Mouse (Mus musculus): ENCODE results near the gene Gm10382. TPM values are rescaled to one million over a fixed set of nuclear protein-coding genes. Genes with fewer than 3 reads are reported as not detected.
"Not testable (repeated sequence)": the region's sequence is repeated elsewhere in the genome, so short reads cannot be mapped to it uniquely, and the experiment has no call there.

The Gm10382 gene
- polyA plus RNA-seq, 1 experiment from 2014 or later = 0.36 TPM

GRCm38 (mm10) chr5:125407910-125408575 lies 18.9 kb downstream of the Gm10382 start:
- ATAC-seq (ENCODE audit: low read depth) = no peak
- H3K27ac ChIP-seq (ENCODE audit: low read length) = peak overlapping the region; percentile 18; the same call in 1 of the 2 replicates
- H3K9ac ChIP-seq (ENCODE audit: low read length) = no peak overlapping the region
- 70% methylated on average over 14 of the region's 14 CpGs for WGBS
- H3K4me3 ChIP-seq (ENCODE audit: low read length) = no peak overlapping the region
- peaks cover 16% of the 10 kb centered on the region for H3K4me1 ChIP-seq (replicated peaks; ENCODE audit: control insufficient read depth, insufficient read depth, low read length)
- no peaks in the 10 kb centered on the region for H3K36me3 ChIP-seq (ENCODE audit: control insufficient read depth, insufficient read depth, low read length)
- H3K4me2 ChIP-seq (ENCODE audit: low read depth, low read length) = peak overlapping the region; percentile 34; the same call in 1 of the 2 replicates
- H3K27me3 ChIP-seq (ENCODE audit: control insufficient read depth, insufficient read depth, low read depth, low read length) = no peaks in the 10 kb centered on the region
- H3K9me3 ChIP-seq (ENCODE audit: control insufficient read depth, low read length) = no peaks in the 10 kb centered on the region

DNA sequence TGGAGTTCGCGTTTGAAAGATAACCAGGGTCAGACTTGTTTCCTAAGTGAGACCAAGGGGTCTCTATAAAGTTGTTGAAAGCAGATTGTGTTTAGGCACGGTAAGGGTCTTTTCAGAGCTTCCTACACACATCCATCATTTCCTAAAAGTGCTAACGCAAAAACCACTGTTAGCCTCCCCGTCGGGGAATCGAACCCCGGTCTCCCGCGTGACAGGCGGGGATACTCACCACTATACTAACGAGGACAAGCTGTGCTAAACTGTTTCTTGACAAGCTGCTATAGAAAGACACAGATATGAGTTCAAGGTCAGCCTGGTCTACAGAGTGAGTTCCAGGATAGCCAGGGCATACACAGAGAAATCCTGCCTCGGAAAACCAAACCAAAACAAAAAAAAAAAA lies 19.7 kb downstream of the Gm10382 start:
- H3K36me3 ChIP-seq (ENCODE audit: control insufficient read depth, insufficient read depth, low read length) = peaks cover 4% of the 10 kb centered on the region; the same call in 1 of the 2 replicates
- H3K4me1 ChIP-seq (replicated peaks; ENCODE audit: control insufficient read depth, insufficient read depth, low read length) = peaks cover 14% of the 10 kb centered on the region
- H3K27me3 ChIP-seq (ENCODE audit: control insufficient read depth, insufficient read depth, low read depth, low read length) = no peaks in the 10 kb centered on the region
- peak overlapping the region; percentile 42 for H3K4me3 ChIP-seq (ENCODE audit: low read length)
- no peak overlapping the region for H3K9ac ChIP-seq (ENCODE audit: low read length)
- H3K9me3 ChIP-seq (ENCODE audit: control insufficient read depth, low read length) = no peaks in the 10 kb centered on the region
- WGBS = 0% methylated on average over 13 of the region's 13 CpGs
- ATAC-seq (ENCODE audit: low read depth) = peak; percentile 34
- H3K4me2 ChIP-seq (ENCODE audit: low read depth, low read length) = peak overlapping the region; percentile 48
- peak overlapping the region; percentile 18; the same call in 1 of the 2 replicates for H3K27ac ChIP-seq (ENCODE audit: low read length)

GRCm38 (mm10) chr5:125409348-125410090 lies 20.4 kb downstream of the Gm10382 start:
- Histone ChIP-seq H3K27me3 (ENCODE audit: control insufficient read depth, insufficient read depth, low read depth, low read length) (no peaks in the 10 kb centered on the region), H3K36me3 (ENCODE audit: control insufficient read depth, insufficient read depth, low read length) (peaks cover 9% of the 10 kb centered on the region), H3K9me3 (ENCODE audit: control insufficient read depth, low read length) (no peaks in the 10 kb centered on the region), H3K4me3 (ENCODE audit: low read length) (peak overlapping the region; percentile 42), H3K9ac (ENCODE audit: low read length) (no peak overlapping the region), H3K4me2 (ENCODE audit: low read depth, low read length) (peak overlapping the region; percentile 48), H3K4me1 (replicated peaks; ENCODE audit: control insufficient read depth, insufficient read depth, low read length) (peaks cover 13% of the 10 kb centered on the region), H3K27ac (ENCODE audit: low read length) (no peak overlapping the region)
- no peak for ATAC-seq (ENCODE audit: low read depth)
- WGBS = 8% methylated on average over 20 of the region's 20 CpGs

- Histone ChIP-seq H3K4me2 (ENCODE audit: low read depth, low read length) (no peak overlapping the region), H3K27me3 (ENCODE audit: control insufficient read depth, insufficient read depth, low read depth, low read length) (no peaks in the 10 kb centered on the region), H3K4me3 (ENCODE audit: low read length) (no peak overlapping the region), H3K36me3 (ENCODE audit: control insufficient read depth, insufficient read depth, low read length) (peaks cover 32% of the 10 kb centered on the region), H3K4me1 (replicated peaks; ENCODE audit: control insufficient read depth, insufficient read depth, low read length) (peaks cover 9% of the 10 kb centered on the region), H3K9me3 (ENCODE audit: control insufficient read depth, low read length) (no peaks in the 10 kb centered on the region), H3K27ac (ENCODE audit: low read length) (no peak overlapping the region), H3K9ac (ENCODE audit: low read length) (no peak overlapping the region)
- WGBS = 65% methylated on average over 5 of the region's 5 CpGs
- no peak for ATAC-seq (ENCODE audit: low read depth)
These were observed 22.9 kb downstream of the Gm10382 start for GRCm38 (mm10) chr5:125411972-125412530.

- not testable (repeated sequence) for H3K27ac ChIP-seq (ENCODE audit: low read length)
These were observed 23.4 kb downstream of the Gm10382 start for GRCm38 (mm10) chr5:125412536-125412935.

GRCm38 (mm10) chr5:125413763-125414162 lies 24.6 kb downstream of the Gm10382 start:
- H3K9me3 ChIP-seq (ENCODE audit: control insufficient read depth, low read length) = no peaks in the 10 kb centered on the region
- ATAC-seq (ENCODE audit: low read depth) = no peak
- no peak overlapping the region for H3K4me3 ChIP-seq (ENCODE audit: low read length)
- H3K4me1 ChIP-seq (replicated peaks; ENCODE audit: control insufficient read depth, insufficient read depth, low read length) = peaks cover 4% of the 10 kb centered on the region
- no peak overlapping the region for H3K4me2 ChIP-seq (ENCODE audit: low read depth, low read length)
- no peak overlapping the region for H3K9ac ChIP-seq (ENCODE audit: low read length)
- H3K36me3 ChIP-seq (ENCODE audit: control insufficient read depth, insufficient read depth, low read length) = peaks cover 45% of the 10 kb centered on the region
- H3K27me3 ChIP-seq (ENCODE audit: control insufficient read depth, insufficient read depth, low read depth, low read length) = no peaks in the 10 kb centered on the region
- H3K27ac ChIP-seq (ENCODE audit: low read length) = no peak overlapping the region
- 51% methylated on average over 4 of the region's 4 CpGs for WGBS

More at GRCm38 (mm10) chr5:125412536-125412935, 23.4 kb downstream of the Gm10382 start:
- not testable (repeated sequence) for H3K4me1 ChIP-seq (replicated peaks; ENCODE audit: control insufficient read depth, insufficient read depth, low read length); H3K9ac ChIP-seq (ENCODE audit: low read length); H3K4me3 ChIP-seq (ENCODE audit: low read length); H3K4me2 ChIP-seq (ENCODE audit: low read depth, low read length); H3K9me3 ChIP-seq (ENCODE audit: control insufficient read depth, low read length); H3K27me3 ChIP-seq (ENCODE audit: control insufficient read depth, insufficient read depth, low read depth, low read length); ATAC-seq (ENCODE audit: low read depth)
- H3K36me3 ChIP-seq (ENCODE audit: control insufficient read depth, insufficient read depth, low read length) = peaks cover 35% of the 10 kb centered on the region
- WGBS = 87% methylated on average over 8 of the region's 8 CpGs

DNA sequence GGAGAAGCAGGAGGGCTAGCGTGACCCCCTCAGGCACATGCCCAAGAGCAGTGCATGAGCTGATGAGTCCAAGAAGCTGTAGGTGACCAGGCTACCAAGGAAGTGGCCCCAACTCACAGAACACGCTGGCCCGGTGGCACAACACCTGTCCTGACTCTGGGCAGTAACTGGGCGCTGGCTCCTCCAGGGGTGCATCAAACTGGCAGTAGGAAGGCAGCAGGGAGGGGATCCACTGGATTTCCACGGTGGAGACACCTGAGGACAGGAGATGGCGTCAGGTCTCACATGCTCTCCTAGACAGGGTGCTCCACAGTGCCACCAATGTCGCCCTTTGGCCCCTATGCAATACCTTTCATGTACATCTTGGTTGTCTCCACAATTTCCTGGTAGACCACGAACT lies 27.1 kb downstream of the Gm10382 start:
- H3K9ac ChIP-seq (ENCODE audit: low read length) = no peak overlapping the region
- no peaks in the 10 kb centered on the region for H3K27me3 ChIP-seq (ENCODE audit: control insufficient read depth, insufficient read depth, low read depth, low read length)
- peaks cover 56% of the 10 kb centered on the region for H3K36me3 ChIP-seq (ENCODE audit: control insufficient read depth, insufficient read depth, low read length)
- WGBS = 89% methylated on average over 8 of the region's 8 CpGs
- no peak for ATAC-seq (ENCODE audit: low read depth)
- H3K4me1 ChIP-seq (replicated peaks; ENCODE audit: control insufficient read depth, insufficient read depth, low read length) = no peaks in the 10 kb centered on the region
- no peak overlapping the region for H3K4me2 ChIP-seq (ENCODE audit: low read depth, low read length)
- no peak overlapping the region for H3K27ac ChIP-seq (ENCODE audit: low read length)
- H3K4me3 ChIP-seq (ENCODE audit: low read length) = no peak overlapping the region
- H3K9me3 ChIP-seq (ENCODE audit: control insufficient read depth, low read length) = no peaks in the 10 kb centered on the region

GRCm38 (mm10) chr5:125418636-125419035 lies 29.5 kb downstream of the Gm10382 start:
- Histone ChIP-seq H3K4me1 (replicated peaks; ENCODE audit: control insufficient read depth, insufficient read depth, low read length) (no peaks in the 10 kb centered on the region), H3K27ac (ENCODE audit: low read length) (no peak overlapping the region), H3K9ac (ENCODE audit: low read length) (no peak overlapping the region), H3K27me3 (ENCODE audit: control insufficient read depth, insufficient read depth, low read depth, low read length) (no peaks in the 10 kb centered on the region), H3K4me3 (ENCODE audit: low read length) (no peak overlapping the region), H3K4me2 (ENCODE audit: low read depth, low read length) (no peak overlapping the region), H3K36me3 (ENCODE audit: control insufficient read depth, insufficient read depth, low read length) (peaks cover 59% of the 10 kb centered on the region), H3K9me3 (ENCODE audit: control insufficient read depth, low read length) (no peaks in the 10 kb centered on the region)
- no peak for ATAC-seq (ENCODE audit: low read depth)
- 86% methylated on average over 12 of the region's 12 CpGs for WGBS

GRCm38 (mm10) chr5:125419124-125419523 lies 30.0 kb downstream of the Gm10382 start:
- Histone ChIP-seq H3K9ac (ENCODE audit: low read length) (no peak overlapping the region), H3K27ac (ENCODE audit: low read length) (no peak overlapping the region), H3K36me3 (ENCODE audit: control insufficient read depth, insufficient read depth, low read length) (peaks cover 59% of the 10 kb centered on the region), H3K4me3 (ENCODE audit: low read length) (no peak overlapping the region), H3K4me2 (ENCODE audit: low read depth, low read length) (no peak overlapping the region), H3K9me3 (ENCODE audit: control insufficient read depth, low read length) (no peaks in the 10 kb centered on the region), H3K27me3 (ENCODE audit: control insufficient read depth, insufficient read depth, low read depth, low read length) (no peaks in the 10 kb centered on the region), H3K4me1 (replicated peaks; ENCODE audit: control insufficient read depth, insufficient read depth, low read length) (no peaks in the 10 kb centered on the region)
- ATAC-seq (ENCODE audit: low read depth) = no peak
- 85% methylated on average over 11 of the region's 11 CpGs for WGBS
